Mouse (Mus musculus): Measurements from ENCODE around the gene Tent5c.

Gene Tent5c

DNA sequence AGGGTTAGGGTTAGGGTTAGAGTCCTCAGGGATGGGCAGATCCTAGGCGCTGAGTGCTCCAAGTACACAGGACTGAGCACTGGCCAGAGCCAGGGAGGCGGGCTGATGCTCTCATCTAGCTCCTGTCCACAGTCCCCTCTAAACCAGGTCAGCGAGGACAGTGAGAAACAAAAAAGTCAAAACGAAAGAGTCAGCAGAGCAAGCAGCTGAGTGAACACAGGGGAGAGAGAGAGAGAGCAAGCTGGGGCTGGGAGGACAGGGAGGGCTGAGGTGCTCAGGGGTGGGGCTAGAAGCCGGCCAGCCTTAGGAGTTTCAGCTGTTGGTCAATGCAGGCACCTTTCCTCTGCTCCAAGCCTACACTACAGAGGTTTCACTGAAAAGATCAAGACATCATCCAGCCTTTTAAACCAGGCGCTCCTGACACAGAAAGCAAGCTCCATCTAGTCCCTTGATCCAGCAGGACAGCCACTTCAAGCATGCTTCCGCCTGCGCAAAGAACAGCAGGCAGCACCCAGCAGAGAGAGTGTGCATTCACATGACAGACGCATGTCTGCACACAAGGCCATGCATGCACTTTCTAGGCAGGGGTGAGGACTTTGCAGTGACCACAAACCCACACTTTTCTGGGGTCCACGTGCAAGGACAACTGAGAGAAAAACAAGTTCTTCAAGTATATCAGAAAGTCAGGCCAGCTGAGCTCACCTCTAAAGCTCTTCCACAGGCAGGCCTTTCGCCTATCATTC lies 3.6 kb downstream of the Tent5c start:
- DNase-seq (ENCODE audit: low spot score), result no peak

- DNase-seq (ENCODE audit: low spot score), result no peak
Measured at GRCm38 (mm10) chr3:100482971-100483610, 6.0 kb downstream of the Tent5c start.

GRCm38 (mm10) chr3:100482324-100482911 lies 6.7 kb downstream of the Tent5c start:
- DNase-seq (ENCODE audit: low spot score), result no peak

DNA sequence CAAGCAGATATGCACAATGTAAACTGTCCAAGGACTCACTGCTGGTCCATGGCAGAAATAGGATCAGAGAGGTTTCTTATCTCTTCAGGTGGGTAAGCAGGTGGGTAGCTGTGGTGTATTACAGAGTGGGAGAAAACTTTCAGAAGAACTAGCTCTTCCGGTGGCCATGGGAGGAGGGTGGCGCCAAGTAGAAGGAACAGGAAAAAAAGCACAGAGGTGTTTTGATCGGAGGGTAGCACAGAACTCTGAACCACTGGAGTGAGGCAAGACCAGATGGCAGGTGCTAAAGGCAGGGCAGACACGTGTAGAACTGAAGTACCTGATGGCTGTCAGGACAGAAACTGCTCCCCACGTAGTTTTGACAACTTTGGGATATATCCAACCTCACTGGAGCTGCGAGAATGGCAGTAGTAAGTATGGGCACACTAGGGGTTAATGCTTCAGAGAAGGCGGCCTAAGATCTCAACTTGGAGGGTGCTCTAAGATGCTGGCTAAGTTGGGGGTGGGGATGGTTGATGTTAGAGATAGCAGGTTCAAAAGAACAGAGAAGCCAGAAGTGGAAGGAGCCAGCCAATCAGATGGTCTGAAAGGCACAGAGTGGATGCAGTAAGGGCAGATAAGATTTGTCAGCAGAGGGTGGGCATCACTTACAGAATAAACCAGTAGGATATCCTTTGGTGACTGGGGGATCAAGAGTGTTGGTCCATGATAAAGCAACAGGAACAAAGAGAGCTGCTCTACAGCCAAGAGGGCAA lies 8.7 kb downstream of the Tent5c start:
- DNase-seq (ENCODE audit: low spot score), result no peak

GRCm38 (mm10) chr3:100474950-100475472 lies 14.1 kb downstream of the Tent5c start:
- DNase-seq (ENCODE audit: low spot score), result no peak

DNA sequence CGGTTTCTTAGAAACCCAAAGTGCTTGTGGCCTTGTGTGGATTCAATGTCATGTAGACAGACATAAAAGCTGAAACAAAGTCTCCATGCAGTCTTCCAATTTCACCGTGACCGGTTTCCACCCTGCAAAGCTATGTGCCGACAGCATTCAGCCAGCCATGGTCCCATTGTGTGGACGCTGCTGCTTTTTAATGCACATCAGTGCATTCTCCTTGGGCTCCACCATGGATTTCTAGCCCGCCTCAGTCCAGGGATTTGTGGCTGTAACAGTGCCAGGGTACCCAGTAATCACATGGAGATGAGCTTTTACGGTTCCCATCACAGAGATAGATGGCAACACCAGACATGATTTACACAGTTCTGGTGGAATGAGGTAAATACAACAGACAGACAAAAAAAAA lies 14.6 kb downstream of the Tent5c start:
- no peak for DNase-seq (ENCODE audit: low spot score)

DNA sequence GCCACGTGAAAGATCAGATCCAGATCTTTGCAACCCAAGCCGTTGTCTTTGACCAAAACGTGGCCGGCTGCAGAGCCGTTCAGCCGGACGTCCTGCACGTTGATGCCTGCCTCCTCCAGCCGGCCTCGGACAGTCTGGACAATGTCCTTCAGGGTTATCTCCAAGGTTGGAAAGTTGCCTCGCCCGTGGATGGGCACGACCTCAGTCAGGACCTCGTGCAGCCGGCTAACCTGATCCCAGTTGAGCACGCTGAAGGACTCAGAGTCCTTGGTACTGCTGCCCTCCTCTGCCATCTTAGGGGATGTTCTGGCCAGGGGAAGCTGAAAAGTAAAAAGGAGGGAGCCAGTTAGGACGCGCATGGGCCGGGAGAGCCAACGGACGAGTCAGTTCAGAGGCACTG lies 16.0 kb downstream of the Tent5c start:
- DNase-seq (ENCODE audit: low spot score), result no peak

DNA sequence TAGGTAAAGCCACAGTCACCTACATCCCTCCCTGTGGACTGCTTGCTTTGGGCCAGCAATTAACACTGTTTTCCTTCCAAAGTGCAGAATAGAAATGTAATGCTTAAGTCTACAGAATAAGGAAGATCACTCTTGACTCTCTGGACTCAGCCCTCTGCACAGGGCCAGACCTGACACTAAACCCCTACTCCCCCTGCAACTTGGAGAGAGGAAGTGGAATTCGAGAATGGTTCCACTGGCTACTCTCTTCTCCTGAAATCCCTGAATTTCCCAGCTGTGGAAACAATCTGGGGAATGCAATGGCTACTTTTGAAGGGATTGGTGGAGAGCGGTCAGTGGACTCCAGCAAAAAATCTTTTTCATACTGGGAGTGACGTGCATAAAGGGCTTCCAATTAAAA lies 18.2 kb downstream of the Tent5c start:
- no peak for DNase-seq (ENCODE audit: low spot score)

DNA sequence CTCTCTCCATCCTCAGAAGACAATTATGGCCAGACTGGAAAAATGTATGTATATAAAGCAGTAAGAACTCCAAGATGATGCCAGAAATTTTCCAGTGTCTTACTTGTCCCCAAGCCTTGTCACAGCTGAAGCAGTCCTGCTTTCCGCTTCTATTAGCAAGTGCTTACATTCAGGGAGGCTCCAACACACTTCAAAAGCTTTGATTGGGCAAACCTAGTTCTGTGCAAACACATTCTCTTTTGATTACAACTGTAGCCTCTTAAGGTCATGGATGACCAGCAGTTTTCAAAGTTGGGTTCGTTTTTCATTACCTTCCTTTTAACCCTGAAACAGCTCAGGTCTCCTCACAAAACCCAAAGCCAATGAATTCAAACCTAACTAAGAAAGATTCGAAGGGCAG lies 19.0 kb downstream of the Tent5c start:
- no peak for DNase-seq (ENCODE audit: low spot score)

DNA sequence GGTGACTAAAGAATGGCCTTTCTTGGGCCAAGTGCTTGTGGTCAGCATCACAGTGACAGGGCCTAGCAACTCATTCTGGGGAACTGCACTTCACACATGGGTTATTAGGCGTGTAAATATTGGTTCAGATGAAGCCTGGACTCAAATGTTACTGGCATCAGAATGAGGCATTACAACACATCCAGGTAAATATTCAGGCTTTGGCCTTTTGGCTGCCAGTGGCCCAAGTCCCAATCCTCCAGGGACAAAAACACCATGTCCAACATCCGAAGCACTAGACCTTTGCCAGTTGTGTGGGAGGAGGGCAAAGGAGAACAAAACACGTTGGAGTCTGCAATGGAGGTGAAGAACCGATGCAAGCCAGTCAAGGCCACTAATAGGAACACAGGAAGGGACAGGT lies 22.6 kb downstream of the Tent5c start:
- DNase-seq (ENCODE audit: low spot score), result no peak

DNA sequence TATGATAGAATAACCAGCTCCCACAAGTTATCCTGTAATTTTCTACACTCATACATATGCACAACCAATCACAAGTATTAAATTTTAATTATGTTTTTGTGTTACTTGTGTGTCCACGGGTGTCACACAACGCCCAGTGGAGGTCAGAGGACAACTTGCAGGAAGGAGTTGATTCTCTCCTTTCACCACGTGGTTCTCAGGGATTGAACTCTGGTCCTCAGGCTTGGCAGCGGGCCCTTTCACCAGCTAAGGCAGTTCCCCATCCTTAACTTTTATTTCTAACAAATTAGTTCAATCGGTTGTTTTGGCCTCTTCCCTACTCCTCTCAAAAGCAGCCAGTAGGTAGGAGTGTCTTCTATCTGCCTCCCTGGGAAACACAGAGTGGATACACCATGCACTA lies 24.5 kb downstream of the Tent5c start:
- no peak for DNase-seq (ENCODE audit: low spot score)

GRCm38 (mm10) chr3:100463959-100464265 lies 25.2 kb downstream of the Tent5c start:
- DNase-seq (ENCODE audit: low spot score), result no peak

- no peak for DNase-seq (ENCODE audit: low spot score)
Measured at GRCm38 (mm10) chr3:100463160-100463958, 25.8 kb downstream of the Tent5c start.

DNA sequence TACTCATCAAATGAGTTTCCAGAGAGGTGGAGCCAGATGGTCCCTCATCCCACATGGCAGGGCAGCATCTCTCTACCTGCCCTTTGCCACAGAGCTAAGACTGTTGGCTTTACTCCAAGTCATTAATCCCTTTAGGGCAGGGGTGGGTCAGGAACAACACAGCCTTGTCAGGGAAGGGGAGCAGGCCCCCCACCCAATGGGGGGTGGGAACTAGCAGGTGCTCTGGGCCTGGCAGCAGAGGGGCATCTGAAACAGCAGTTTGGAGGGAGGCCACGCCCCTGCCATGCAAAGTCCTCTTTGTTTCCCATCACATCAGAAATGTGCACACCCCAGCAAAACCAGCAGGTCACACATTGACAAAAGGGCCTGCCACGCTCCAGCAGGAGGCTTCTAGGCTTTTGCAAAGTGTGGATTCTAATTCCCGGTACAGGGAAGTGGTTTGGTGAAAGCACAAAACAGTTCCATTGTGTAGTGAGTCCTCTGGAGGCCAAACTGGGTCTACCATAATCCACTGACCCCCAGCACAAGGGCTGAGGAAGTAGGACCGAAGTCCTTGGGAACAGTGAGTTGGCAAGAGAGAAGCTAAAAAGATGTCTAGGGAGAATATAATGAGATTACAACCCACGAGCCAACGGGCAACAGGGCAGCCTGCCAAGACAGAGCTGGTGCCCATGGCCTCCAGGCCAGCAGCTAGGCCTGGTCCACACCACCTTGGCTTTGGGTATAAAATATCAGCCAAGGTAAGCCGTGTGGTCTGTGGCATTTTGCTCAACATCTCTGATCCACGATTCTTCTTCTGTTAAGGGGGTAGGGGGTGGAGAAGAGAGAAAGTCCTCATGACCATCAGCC lies 26.7 kb downstream of the Tent5c start:
- DNase-seq (ENCODE audit: low spot score), result no peak

- DNase-seq (ENCODE audit: low spot score), result no peak
Measured at GRCm38 (mm10) chr3:100460510-100460909, 28.6 kb downstream of the Tent5c start.

GRCm38 (mm10) chr3:100443798-100444500 lies 45.2 kb downstream of the Tent5c start:
- no peak for DNase-seq (ENCODE audit: low spot score)

- no peak for DNase-seq (ENCODE audit: low spot score)
Measured at GRCm38 (mm10) chr3:100442499-100442898, 46.6 kb downstream of the Tent5c start.

DNA sequence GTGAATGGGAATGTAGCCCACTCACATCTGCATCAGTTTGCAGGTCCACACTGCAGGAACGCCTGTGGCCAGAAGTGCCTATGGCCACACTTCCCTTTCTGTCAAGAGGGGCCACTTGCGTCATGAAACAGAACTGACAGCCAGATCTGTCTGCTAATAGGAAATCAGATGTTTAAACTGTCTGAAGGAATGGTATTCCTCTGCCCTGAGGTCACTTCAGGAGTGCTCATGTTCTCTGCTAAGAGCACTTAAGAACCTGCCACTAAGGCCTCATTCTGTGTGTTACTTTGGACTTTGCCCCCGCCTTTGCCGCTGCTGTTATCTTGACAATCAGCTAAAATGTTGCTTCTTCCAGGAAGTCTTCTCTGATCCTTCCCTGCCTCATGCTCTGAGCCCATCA lies 48.4 kb downstream of the Tent5c start:
- DNase-seq (ENCODE audit: low spot score), result no peak

DNA sequence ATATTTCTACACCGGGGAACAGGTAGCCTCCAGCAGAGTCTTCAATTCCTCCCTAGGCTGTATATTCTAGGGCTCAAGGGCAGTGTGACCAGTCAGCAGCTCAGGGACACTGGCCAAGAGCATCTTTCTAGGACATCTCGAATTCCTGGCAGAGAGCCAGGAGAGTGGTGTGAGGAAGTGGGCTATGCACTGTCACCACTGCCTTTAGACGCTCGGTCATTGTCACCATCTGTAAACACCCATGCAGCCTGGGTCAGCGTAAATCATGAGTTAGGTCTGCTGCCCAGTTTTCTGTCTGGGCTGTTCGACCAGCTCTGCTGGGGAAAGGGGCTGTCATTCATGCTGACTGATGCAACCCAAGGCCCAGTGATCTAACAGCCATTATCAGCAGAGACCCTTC lies 49.1 kb downstream of the Tent5c start:
- no peak for DNase-seq (ENCODE audit: low spot score)

DNA sequence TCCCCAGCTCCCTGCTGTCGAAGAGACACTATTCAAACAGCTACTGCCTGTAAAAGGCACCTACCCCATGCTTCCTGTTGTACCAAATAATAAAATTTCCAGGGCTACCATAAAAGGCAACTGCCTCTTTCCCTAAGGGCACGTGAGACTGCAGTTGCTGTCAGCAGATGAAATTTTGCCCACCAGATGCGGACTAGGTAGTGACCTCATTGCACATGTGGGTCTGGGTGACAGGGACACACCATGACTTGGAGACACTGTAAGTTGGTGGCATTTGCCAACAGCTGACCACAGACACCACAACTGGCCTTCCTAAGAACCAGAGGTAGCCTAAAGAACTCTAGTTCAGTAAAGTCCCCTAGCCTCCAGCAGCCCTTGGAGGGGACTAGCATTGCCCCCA lies 50.0 kb downstream of the Tent5c start:
- DNase-seq (ENCODE audit: low spot score), result no peak
